Mouse (Mus musculus) G1E (cell line): ENCODE data around the gene Klf11.

ENCODE experiments used
- CTCF ChIP-seq: IDR thresholded peaks from 2 replicates; pipeline ENCODE4 v1.5.1; 2012; ENCODE audit warnings: low read depth, low read length, inconsistent platforms, mixed read lengths
- GATA1 ChIP-seq: IDR thresholded peaks from 2 replicates; pipeline ENCODE4 v1.6.1; 2012; ENCODE audit warnings: borderline replicate concordance, low read length, inconsistent platforms, mixed read lengths
- GATA2 ChIP-seq: IDR thresholded peaks from 2 replicates; pipeline ENCODE4 v1.6.1; 2012; ENCODE audit warnings: low read depth, low read length, inconsistent platforms, borderline replicate concordance
- POLR2AphosphoS5 ChIP-seq: IDR thresholded peaks from 2 replicates; pipeline ENCODE4 v1.6.1; 2012; ENCODE audit warnings: low read depth, low read length, inconsistent platforms; ENCODE audit not compliant: insufficient replicate concordance
- TAL1 ChIP-seq: conservative IDR thresholded peaks from 2 replicates; pipeline ENCODE4 v1.6.1; 2012; ENCODE audit warnings: low read depth, low read length, inconsistent platforms, mixed read lengths

DNA sequence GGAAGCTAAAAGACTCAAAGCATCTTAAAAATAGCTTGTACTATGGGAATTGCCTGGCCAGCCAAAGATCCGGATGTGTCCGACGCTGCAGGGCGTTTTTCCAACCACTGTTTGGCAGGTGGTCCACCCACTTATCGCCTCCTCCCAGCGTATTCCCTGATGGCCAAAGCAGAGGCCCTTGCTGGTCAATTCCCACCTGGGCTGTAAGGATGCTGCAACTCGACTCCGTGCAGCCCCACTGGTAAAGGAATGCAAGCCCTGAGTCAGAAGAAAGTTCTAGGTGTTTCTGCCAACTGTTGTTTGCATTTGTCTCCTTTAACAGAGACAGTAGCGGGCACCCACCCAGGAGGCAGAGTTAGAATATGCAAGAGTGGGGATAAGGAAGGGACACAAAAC lies 29.0 kb downstream of the Klf11 start:
- TF ChIP-seq CTCF (no peak), TAL1 (no peak), GATA1 (no peak), POLR2AphosphoS5 (no peak), GATA2 (no peak)
